Mouse (Mus musculus) midbrain, embryonic 15.5 days (tissue): ENCODE data around the gene Eml1. TPM values are rescaled to one million over a fixed set of nuclear protein-coding genes. Genes with fewer than 3 reads are reported as not detected.
A peak's percentile ranks its signal among the peaks of the same experiment; 100 is the strongest.

Experiments
- ATAC-seq: fragments of 200-750 bp; cut with Nextera tagmentation; replicated peaks from 2 replicates; pipeline ENCODE4 v1.8.0; 2017; ENCODE audit warnings: moderate TSS enrichment
- H3K27ac ChIP-seq: fragments of 300-500 bp; sonication (generic); 2 replicates; pipeline ENCODE4 v1.5.1; 2015; ENCODE audit warnings: mild to moderate bottlenecking, inconsistent platforms
- H3K27me3 ChIP-seq: fragments of 300-500 bp; sonication (generic); replicated peaks from 2 replicates; pipeline ENCODE4 v1.6.1; 2015; ENCODE audit warnings: inconsistent platforms
- H3K36me3 ChIP-seq: fragments of 300-500 bp; sonication (generic); replicated peaks from 2 replicates; pipeline ENCODE4 v1.6.1; 2015; ENCODE audit warnings: inconsistent platforms
- H3K4me1 ChIP-seq: fragments of 300-500 bp; sonication (generic); 2 replicates; pipeline ENCODE4 v1.6.1; 2015; ENCODE audit warnings: inconsistent platforms
- H3K4me2 ChIP-seq: fragments of 300-500 bp; sonication (generic); 2 replicates; pipeline ENCODE4 v1.6.1; 2015; ENCODE audit warnings: inconsistent platforms, mild to moderate bottlenecking, moderate library complexity
- H3K4me3 ChIP-seq: fragments of 300-500 bp; sonication (generic); 2 replicates; pipeline ENCODE4 v1.5.1; 2015; ENCODE audit warnings: mild to moderate bottlenecking, inconsistent platforms
- H3K9ac ChIP-seq: fragments of 300-500 bp; sonication (generic); 2 replicates; pipeline ENCODE4 v1.6.1; 2015; ENCODE audit warnings: mild to moderate bottlenecking, inconsistent platforms
- H3K9me3 ChIP-seq: fragments of 300-500 bp; sonication (generic); 2 replicates; pipeline ENCODE4 v1.6.1; 2016; ENCODE audit warnings: inconsistent platforms
- WGBS: fragments of 180-500 bp; shearing (Covaris S2); methylation state at CpG from one replicate; pipeline ENCODE4 v1.1.7; 2015; ENCODE audit warnings: mixed read lengths; 5-methylcytosine and 5-hydroxymethylcytosine counted together
- polyA plus RNA-seq: library from polyadenylated mRNA; unstranded; fragments of >200 nt; fragmentation: Nextera tagmentation; extraction: Ambion mirVana; gene quantifications from 2 replicates; pipeline ENCODE4 v1.2.1, GENCODE M21; 2015

The Eml1 gene
- polyA plus RNA-seq, 1 experiment from 2014 or later: 52.9 TPM

- Histone ChIP-seq H3K27ac (no peak overlapping the region), H3K4me1 (peaks cover 24% of the 10 kb centered on the region), H3K27me3 (no peaks in the 10 kb centered on the region), H3K9me3 (no peaks in the 10 kb centered on the region), H3K4me3 (no peak overlapping the region), H3K9ac (no peak overlapping the region), H3K4me2 (no peak overlapping the region), H3K36me3 (no peaks in the 10 kb centered on the region)
- WGBS: 82% methylated on average over 8 of the region's 8 CpGs
- no peak for ATAC-seq
Measured at GRCm38 (mm10) chr12:108400951-108401350, 30.2 kb downstream of the Eml1 start.

GRCm38 (mm10) chr12:108403957-108404356 is 33.2 kb downstream of the Eml1 start:
- H3K27ac ChIP-seq: peak overlapping the region; percentile 56
- no peaks in the 10 kb centered on the region for H3K27me3 ChIP-seq
- H3K4me3 ChIP-seq: no peak overlapping the region
- H3K36me3 ChIP-seq: no peaks in the 10 kb centered on the region
- H3K4me1 ChIP-seq: peaks cover 7% of the 10 kb centered on the region
- WGBS: 63% methylated on average over 6 of the region's 6 CpGs
- H3K4me2 ChIP-seq: no peak overlapping the region
- no peak for ATAC-seq
- no peaks in the 10 kb centered on the region for H3K9me3 ChIP-seq
- no peak overlapping the region for H3K9ac ChIP-seq

GRCm38 (mm10) chr12:108409100-108409499 is 38.3 kb downstream of the Eml1 start:
- Histone ChIP-seq H3K4me2 (no peak overlapping the region), H3K27ac (no peak overlapping the region), H3K27me3 (no peaks in the 10 kb centered on the region), H3K9me3 (no peaks in the 10 kb centered on the region), H3K4me3 (no peak overlapping the region), H3K4me1 (peaks cover 12% of the 10 kb centered on the region), H3K36me3 (no peaks in the 10 kb centered on the region), H3K9ac (no peak overlapping the region)
- ATAC-seq: no peak
- WGBS: 64% methylated on average over 5 of the region's 5 CpGs

- no peak overlapping the region for H3K9ac ChIP-seq
- no peak overlapping the region for H3K4me2 ChIP-seq
- no peaks in the 10 kb centered on the region for H3K27me3 ChIP-seq
- H3K36me3 ChIP-seq: no peaks in the 10 kb centered on the region
- WGBS: 54% methylated on average over 14 of the region's 14 CpGs
- H3K9me3 ChIP-seq: no peaks in the 10 kb centered on the region
- no peak overlapping the region for H3K4me3 ChIP-seq
- H3K4me1 ChIP-seq: 0 out of 2 replicates have a peak, but pooled peaks cover 8% of the 10 kb centered on the region
- ATAC-seq: no peak; the same call in 1 of the 2 replicates
- peak overlapping the region; percentile 8 for H3K27ac ChIP-seq
Measured at GRCm38 (mm10) chr12:108410416-108411208, 39.9 kb downstream of the Eml1 start.

- Histone ChIP-seq H3K27ac (no peak overlapping the region), H3K9ac (no peak overlapping the region), H3K4me1 (0 out of 2 replicates have a peak, but pooled peaks cover 8% of the 10 kb centered on the region), H3K4me2 (no peak overlapping the region), H3K27me3 (no peaks in the 10 kb centered on the region), H3K9me3 (no peaks in the 10 kb centered on the region), H3K4me3 (no peak overlapping the region), H3K36me3 (no peaks in the 10 kb centered on the region)
- 81% methylated on average over 9 of the region's 9 CpGs for WGBS
- ATAC-seq: no peak
Measured at GRCm38 (mm10) chr12:108414932-108415331, 44.2 kb downstream of the Eml1 start.

GRCm38 (mm10) chr12:108419570-108419969 is 48.8 kb downstream of the Eml1 start:
- no peaks in the 10 kb centered on the region for H3K36me3 ChIP-seq
- no peak overlapping the region for H3K4me2 ChIP-seq
- H3K27ac ChIP-seq: no peak overlapping the region
- H3K27me3 ChIP-seq: no peaks in the 10 kb centered on the region
- peaks cover 14% of the 10 kb centered on the region for H3K4me1 ChIP-seq
- H3K4me3 ChIP-seq: no peak overlapping the region
- ATAC-seq: no peak
- no peak overlapping the region for H3K9ac ChIP-seq
- H3K9me3 ChIP-seq: no peaks in the 10 kb centered on the region

GRCm38 (mm10) chr12:108421477-108421876 is 50.7 kb downstream of the Eml1 start:
- ATAC-seq: no peak
- 93% methylated on average over 1 of the region's 1 CpGs for WGBS

GRCm38 (mm10) chr12:108422495-108422857 is 51.7 kb downstream of the Eml1 start:
- WGBS: 2% methylated on average over 14 of the region's 14 CpGs
- ATAC-seq: peak; percentile 67
- H3K9me3 ChIP-seq: no peaks in the 10 kb centered on the region
- no peaks in the 10 kb centered on the region for H3K36me3 ChIP-seq
- H3K27ac ChIP-seq: peak overlapping the region; percentile 87
- no peaks in the 10 kb centered on the region for H3K27me3 ChIP-seq
- H3K4me1 ChIP-seq: peaks cover 30% of the 10 kb centered on the region
- peak overlapping the region; percentile 57 for H3K4me3 ChIP-seq
- H3K9ac ChIP-seq: peak overlapping the region; percentile 74
- peak overlapping the region; percentile 70 for H3K4me2 ChIP-seq

More at GRCm38 (mm10) chr12:108421477-108421876, 50.7 kb downstream of the Eml1 start:
- H3K9ac ChIP-seq: no peak overlapping the region
- no peak overlapping the region for H3K4me3 ChIP-seq
- H3K27me3 ChIP-seq: no peaks in the 10 kb centered on the region
- H3K9me3 ChIP-seq: no peaks in the 10 kb centered on the region
- H3K4me1 ChIP-seq: peaks cover 30% of the 10 kb centered on the region
- H3K27ac ChIP-seq: no peak overlapping the region
- no peak overlapping the region for H3K4me2 ChIP-seq
- no peaks in the 10 kb centered on the region for H3K36me3 ChIP-seq

- no peaks in the 10 kb centered on the region for H3K9me3 ChIP-seq
- H3K4me1 ChIP-seq: peaks cover 30% of the 10 kb centered on the region
- under 1% methylated on average over 86 of the region's 90 CpGs for WGBS
- H3K4me2 ChIP-seq: peak overlapping the region; percentile 70
- peak overlapping the region; percentile 74 for H3K9ac ChIP-seq
- H3K27ac ChIP-seq: peak overlapping the region; percentile 87
- H3K36me3 ChIP-seq: no peaks in the 10 kb centered on the region
- H3K4me3 ChIP-seq: peak overlapping the region; percentile 57
- H3K27me3 ChIP-seq: no peaks in the 10 kb centered on the region
- ATAC-seq: peak; percentile 94
Measured at GRCm38 (mm10) chr12:108422858-108423631, 52.3 kb downstream of the Eml1 start.

GRCm38 (mm10) chr12:108430964-108431363 is 60.2 kb downstream of the Eml1 start:
- ATAC-seq: no peak
- no peak overlapping the region for H3K4me2 ChIP-seq

GRCm38 (mm10) chr12:108431714-108432113 is 61.0 kb downstream of the Eml1 start:
- WGBS: 37% methylated on average over 6 of the region's 6 CpGs
- no peaks in the 10 kb centered on the region for H3K36me3 ChIP-seq
- no peak overlapping the region for H3K9ac ChIP-seq
- no peaks in the 10 kb centered on the region for H3K9me3 ChIP-seq
- H3K27ac ChIP-seq: no peak overlapping the region
- peaks cover 28% of the 10 kb centered on the region for H3K4me1 ChIP-seq
- no peak for ATAC-seq
- H3K27me3 ChIP-seq: no peaks in the 10 kb centered on the region
- H3K4me3 ChIP-seq: no peak overlapping the region
- H3K4me2 ChIP-seq: no peak overlapping the region

More at GRCm38 (mm10) chr12:108430964-108431363, 60.2 kb downstream of the Eml1 start:
- Histone ChIP-seq H3K4me3 (no peak overlapping the region), H3K9me3 (no peaks in the 10 kb centered on the region), H3K4me1 (peaks cover 26% of the 10 kb centered on the region), H3K9ac (no peak overlapping the region), H3K27ac (no peak overlapping the region), H3K36me3 (no peaks in the 10 kb centered on the region), H3K27me3 (no peaks in the 10 kb centered on the region)
- WGBS: 57% methylated on average over 3 of the region's 3 CpGs

GRCm38 (mm10) chr12:108432578-108432977 is 61.8 kb downstream of the Eml1 start:
- Histone ChIP-seq H3K9ac (no peak overlapping the region), H3K4me2 (no peak overlapping the region), H3K27me3 (no peaks in the 10 kb centered on the region)

More at GRCm38 (mm10) chr12:108432578-108432977, 61.8 kb downstream of the Eml1 start:
- WGBS: 65% methylated on average over 5 of the region's 5 CpGs
- Histone ChIP-seq H3K27ac (peak overlapping the region; percentile 39; the same call in 1 of the 2 replicates), H3K36me3 (no peaks in the 10 kb centered on the region), H3K4me1 (peaks cover 28% of the 10 kb centered on the region), H3K9me3 (no peaks in the 10 kb centered on the region), H3K4me3 (no peak overlapping the region)
- ATAC-seq: 0 out of 2 replicates have a peak, but pooled peaks have one; percentile 16
